Mouse (Mus musculus) kidney, postnatal 4 days (tissue): ENCODE results near the gene Hyal2.
A peak's percentile ranks its signal among the peaks of the same experiment; 100 is the strongest.

ENCODE experiments used
- DNase-seq, 2 experiments: peaks; one replicate each; pipeline ENCODE4 v3.0.0; 2021; ENCODE audit warnings: mixed read lengths in 2 of 2

Hyal2 gene

GRCm38 (mm10) chr9:107567702-107568319 is at the start of gene Hyal2:
Gene Hyal2 (plus strand): TSS chr9:107567945.
- peak; percentile 69 to 81 for DNase-seq

- no peak for DNase-seq
Measured at GRCm38 (mm10) chr9:107520331-107520730, 47.4 kb upstream of the Hyal2 start.

GRCm38 (mm10) chr9:107521190-107521589 is 46.6 kb upstream of the Hyal2 start:
- DNase-seq = no peak

GRCm38 (mm10) chr9:107521711-107522399 is 45.9 kb upstream of the Hyal2 start:
- DNase-seq = peak in 1 of 2 experiments; percentile 44

GRCm38 (mm10) chr9:107522400-107522711 is 45.4 kb upstream of the Hyal2 start:
- DNase-seq = no peak

- DNase-seq = peak; percentile 94
Measured at GRCm38 (mm10) chr9:107526198-107527026, 41.3 kb upstream of the Hyal2 start.

- DNase-seq = peak; percentile 89 to 95
Measured at GRCm38 (mm10) chr9:107533791-107534407, 33.8 kb upstream of the Hyal2 start, which contains the start of gene Tmem115. Gene Tmem115 (plus strand): TSS chr9:107533945.

- DNase-seq = peak; percentile 56 to 63
Measured at GRCm38 (mm10) chr9:107534408-107535202, 33.1 kb upstream of the Hyal2 start.

- DNase-seq = no peak
Measured at GRCm38 (mm10) chr9:107538231-107538630, 29.5 kb upstream of the Hyal2 start.

GRCm38 (mm10) chr9:107538711-107539110 is 29.0 kb upstream of the Hyal2 start:
- DNase-seq = no peak

- DNase-seq = no peak
Measured at GRCm38 (mm10) chr9:107539940-107540339, 27.8 kb upstream of the Hyal2 start.

- no peak for DNase-seq
Measured at GRCm38 (mm10) chr9:107540420-107540819, 27.3 kb upstream of the Hyal2 start.

- DNase-seq = no peak
Measured at GRCm38 (mm10) chr9:107541005-107541404, 26.7 kb upstream of the Hyal2 start.

GRCm38 (mm10) chr9:107541474-107542351 is 26.0 kb upstream of the Hyal2 start, which contains the start of the genes Cyb561d2 and Nprl2:
Gene Cyb561d2 (minus strand): TSS chr9:107542193.
Gene Nprl2 (plus strand): TSS chr9:107542226.
- peak; percentile 95 to 97 for DNase-seq

- no peak for DNase-seq
Measured at GRCm38 (mm10) chr9:107542352-107542686, 25.4 kb upstream of the Hyal2 start.

GRCm38 (mm10) chr9:107542721-107543120 is 25.0 kb upstream of the Hyal2 start:
- DNase-seq = peak; percentile 41 to 57

GRCm38 (mm10) chr9:107543299-107543698 is 24.4 kb upstream of the Hyal2 start:
- DNase-seq = no peak

GRCm38 (mm10) chr9:107544196-107544700 is 23.5 kb upstream of the Hyal2 start:
- DNase-seq = no peak

- no peak for DNase-seq
Measured at GRCm38 (mm10) chr9:107544729-107545128, 23.0 kb upstream of the Hyal2 start.

- DNase-seq = no peak
Measured at GRCm38 (mm10) chr9:107545199-107545598, 22.5 kb upstream of the Hyal2 start.

GRCm38 (mm10) chr9:107545602-107546001 is 22.1 kb upstream of the Hyal2 start:
- DNase-seq = peak; percentile 88 to 89
